Mouse (Mus musculus) cerebellum, postnatal 25 days (tissue): ENCODE results near the gene Gm3453.
"Not testable (repeated sequence)": the region's sequence is repeated elsewhere in the genome, so short reads cannot be mapped to it uniquely, and the experiment has no call there.

Experiments used
- DNase-seq, 2 experiments: peaks; one replicate each; pipeline ENCODE4 v3.0.0; 2021; ENCODE audit warnings: mixed read lengths in 2 of 2

The Gm3453 gene

GRCm38 (mm10) chr14:5979037-5979436, at the start of gene Gm3453:
TSS of gene Gm3453 (minus strand) at chr14:5979137.
- DNase-seq = not testable (repeated sequence)

- DNase-seq = peak in 1 of 2 experiments; percentile 3
Measured at GRCm38 (mm10) chr14:5987136-5987535, 8.2 kb upstream of the Gm3453 start.

DNA sequence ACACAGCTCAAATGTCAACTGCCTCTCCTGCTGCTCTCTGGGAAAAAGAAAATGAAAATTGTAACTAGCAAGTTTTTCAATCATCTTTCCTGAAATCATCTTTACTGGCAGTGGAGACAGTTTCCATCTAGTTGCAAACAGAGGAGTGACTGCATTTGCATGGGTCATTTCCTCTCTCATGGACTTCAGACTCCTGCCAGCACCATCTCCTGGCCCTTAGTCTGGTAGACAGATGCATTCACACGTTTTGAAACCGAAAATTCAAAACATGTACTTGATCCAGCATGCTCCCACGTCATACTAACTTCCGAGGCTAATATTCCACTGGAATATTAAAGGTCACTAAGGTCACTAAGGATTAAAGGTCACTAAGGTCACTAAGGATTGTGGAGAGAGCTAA, 16.5 kb downstream of the Gm3453 start:
- DNase-seq = not testable (repeated sequence)

DNA sequence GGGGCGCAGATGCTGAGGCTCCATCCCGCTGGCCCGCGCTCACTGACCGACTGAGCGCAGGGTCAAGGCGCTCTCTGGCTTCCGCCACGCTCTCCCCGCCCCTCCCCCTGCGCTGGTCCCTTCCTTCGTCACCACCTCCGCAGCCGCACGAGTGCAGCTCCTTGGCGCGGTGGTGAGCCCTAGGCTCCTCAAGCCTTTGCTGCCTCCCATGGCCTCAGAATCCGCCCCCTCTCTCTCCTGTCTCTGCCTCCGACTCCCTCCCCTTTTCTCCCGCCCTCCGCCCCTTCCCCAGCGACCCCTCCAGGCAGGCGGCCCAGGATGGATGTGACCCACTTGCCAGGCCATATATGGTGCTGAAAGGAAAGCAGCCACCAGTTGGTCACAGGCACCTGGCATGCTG, 17.3 kb downstream of the Gm3453 start, which contains the start of gene Gm3248:
Gene Gm3248, minus strand, starts transcription at position 111 of the 400 bp plus-strand sequence.
- DNase-seq = peak; percentile 35 to 60

- peak; percentile 13 to 15 for DNase-seq
Measured at GRCm38 (mm10) chr14:5961102-5961501, 17.8 kb downstream of the Gm3453 start.

GRCm38 (mm10) chr14:5960479-5960878, 18.5 kb downstream of the Gm3453 start:
- DNase-seq = peak; percentile 31 to 43

GRCm38 (mm10) chr14:5923276-5923675, 55.7 kb downstream of the Gm3453 start:
- DNase-seq = not testable (repeated sequence)
